In the genomic region with DNA sequence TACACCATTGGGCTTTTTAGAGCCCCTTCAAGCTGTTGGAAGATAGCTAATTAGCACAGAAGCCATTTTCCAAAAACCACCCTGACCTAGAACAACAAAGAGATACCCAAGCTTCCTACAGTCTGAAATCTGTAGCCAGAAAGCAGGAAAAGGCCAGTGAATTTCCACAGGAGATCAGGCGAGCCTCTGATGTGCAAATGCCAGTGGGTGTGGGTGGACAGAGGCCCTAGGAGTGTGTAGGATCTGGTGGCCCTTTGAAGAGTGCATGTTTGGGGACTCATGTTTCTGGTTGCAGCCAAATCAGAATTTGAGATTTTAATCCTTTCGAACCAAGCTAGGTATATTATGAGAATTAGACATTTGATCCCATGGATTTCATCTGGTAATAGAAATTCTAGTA, we compare ENCODE assay signal across 14 mouse cellular contexts.
DNase-seq lines count a peak whose midpoint lies in the region; ATAC-seq and TF ChIP-seq lines count a peak whose summit lies in the region.
"Had no signal": no experiment of that assay in that cellular context is flagged by ENCODE, and none has a peak within 500 bp of the region (broad histone marks: within the 10 kb centered on the region; RNA-seq: fewer than 3 reads in every experiment).

No protein-coding gene starts in this region.

- H3K27ac ChIP-seq in embryonic facial prominence, embryonic 10.5 days (replicated peaks), result peak overlapping the region; percentile 67
- H3K27ac ChIP-seq in hindbrain, embryonic 11.5 days (ENCODE audit: low read depth, low read length), result peak overlapping the region; percentile 31; the same call in 1 of the 2 replicates
- peak overlapping the region; percentile 69 for H3K27ac ChIP-seq in midbrain, embryonic 14.5 days (replicated peaks; ENCODE audit: low read depth, low read length)
- H3K27ac ChIP-seq in liver, postnatal 0 days (ENCODE audit: low read depth), result no peak overlapping the region
- H3K27ac ChIP-seq: liver, embryonic 12.5 days had no signal

- DNase-seq in cerebellum, adult 18-20 months, result no peak
- no peak for DNase-seq in embryonic facial prominence, embryonic 10.5 days (ENCODE audit: low spot score)
- no peak for DNase-seq in hindbrain, embryonic 11.5 days (ENCODE audit: low spot score)
- DNase-seq in midbrain, embryonic 14.5 days, result peak; percentile 24
- DNase-seq in liver, postnatal 0 days, result no peak
- DNase-seq in kidney, postnatal 36 days, result no peak
- DNase-seq in thymus, adult 18-20 months, result no peak
- DNase-seq: gastrocnemius, postnatal 25 days; lung, postnatal 14 days; right cerebral cortex, postnatal 14 days; thymus, adult 2 months had no signal

- H3K36me3 ChIP-seq in embryonic facial prominence, embryonic 10.5 days (replicated peaks), result peaks cover 13% of the 10 kb centered on the region
- H3K36me3 ChIP-seq in hindbrain, embryonic 11.5 days (ENCODE audit: control insufficient read depth, insufficient read depth, low read length), result no peaks in the 10 kb centered on the region
- H3K36me3 ChIP-seq in midbrain, embryonic 14.5 days (ENCODE audit: control insufficient read depth, insufficient read depth, low read length), result no peaks in the 10 kb centered on the region
- no peaks in the 10 kb centered on the region for H3K36me3 ChIP-seq in liver, postnatal 0 days (replicated peaks; ENCODE audit: insufficient read depth, low read length)
- H3K36me3 ChIP-seq: heart, embryonic 12.5 days; liver, embryonic 12.5 days had no signal

- TF ChIP-seq EP300 in liver, postnatal 0 days (IDR thresholded peaks at IDR 0.05; ENCODE audit: low read depth), result no peak

- no peaks in the 10 kb centered on the region for H3K27me3 ChIP-seq in embryonic facial prominence, embryonic 10.5 days (replicated peaks; ENCODE audit: low read depth, poor library complexity, severe bottlenecking)
- no peaks in the 10 kb centered on the region for H3K27me3 ChIP-seq in hindbrain, embryonic 11.5 days (ENCODE audit: control insufficient read depth, insufficient read depth, low read length)
- no peaks in the 10 kb centered on the region for H3K27me3 ChIP-seq in midbrain, embryonic 14.5 days (ENCODE audit: control insufficient read depth, insufficient read depth, low read length)
- H3K27me3 ChIP-seq in liver, postnatal 0 days (ENCODE audit: insufficient read depth, low read length), result no peaks in the 10 kb centered on the region
- H3K27me3 ChIP-seq: heart, embryonic 12.5 days; liver, embryonic 12.5 days had no signal

- H3K9ac ChIP-seq in hindbrain, embryonic 11.5 days (ENCODE audit: low read depth, low read length), result no peak overlapping the region
- no peak overlapping the region for H3K9ac ChIP-seq in midbrain, embryonic 14.5 days (replicated peaks; ENCODE audit: low read length)
- H3K9ac ChIP-seq in liver, postnatal 0 days (replicated peaks), result no peak overlapping the region
- H3K9ac ChIP-seq: heart, embryonic 12.5 days; liver, embryonic 12.5 days had no signal

- H3K4me2 ChIP-seq in hindbrain, embryonic 11.5 days (replicated peaks; ENCODE audit: low read depth, low read length), result no peak overlapping the region
- no peak overlapping the region for H3K4me2 ChIP-seq in midbrain, embryonic 14.5 days (ENCODE audit: low read length)
- no peak overlapping the region for H3K4me2 ChIP-seq in liver, postnatal 0 days (ENCODE audit: low read depth, low read length)
- H3K4me2 ChIP-seq: heart, embryonic 12.5 days; liver, embryonic 12.5 days had no signal

- H3K4me3 ChIP-seq in embryonic facial prominence, embryonic 10.5 days, result no peak overlapping the region
- no peak overlapping the region for H3K4me3 ChIP-seq in hindbrain, embryonic 11.5 days (ENCODE audit: low read depth, low read length)
- H3K4me3 ChIP-seq in midbrain, embryonic 14.5 days (replicated peaks; ENCODE audit: low read depth, low read length), result no peak overlapping the region
- no peak overlapping the region for H3K4me3 ChIP-seq in liver, postnatal 0 days (ENCODE audit: low read depth, low read length)
- H3K4me3 ChIP-seq: heart, embryonic 12.5 days; liver, embryonic 12.5 days had no signal

- ATAC-seq in cerebellum, adult (ENCODE audit: insufficient number of reproducible peaks, low FRiP score, low TSS enrichment), result peak; percentile 46; the same call in 1 of the 2 replicates
- no peak for ATAC-seq in hindbrain, embryonic 11.5 days (ENCODE audit: low FRiP score)
- ATAC-seq in midbrain, embryonic 14.5 days (ENCODE audit: low FRiP score, low TSS enrichment), result peak; percentile 59; the same call in 1 of the 2 replicates
- ATAC-seq in liver, postnatal 0 days, result no peak
- ATAC-seq: liver, embryonic 12.5 days had no signal

- no peak for TF ChIP-seq CTCF in liver, postnatal 0 days (IDR thresholded peaks at IDR 0.05; ENCODE audit: low read depth)

- 45% methylated on average over 2 of the region's 2 CpGs for WGBS in embryonic facial prominence, embryonic 10.5 days
- 69% methylated on average over 2 of the region's 2 CpGs for WGBS in hindbrain, embryonic 11.5 days
- WGBS in midbrain, embryonic 14.5 days, result 33% methylated on average over 2 of the region's 2 CpGs
- 79% methylated on average over 2 of the region's 2 CpGs for WGBS in liver, postnatal 0 days (ENCODE audit: insufficient replicate concordance)

- H3K4me1 ChIP-seq in embryonic facial prominence, embryonic 10.5 days, result peaks cover 47% of the 10 kb centered on the region
- no peaks in the 10 kb centered on the region for H3K4me1 ChIP-seq in hindbrain, embryonic 11.5 days (replicated peaks; ENCODE audit: control insufficient read depth, insufficient read depth, low read length)
- peaks cover 14% of the 10 kb centered on the region for H3K4me1 ChIP-seq in midbrain, embryonic 14.5 days (ENCODE audit: control insufficient read depth, insufficient read depth, low read length)
- no peaks in the 10 kb centered on the region for H3K4me1 ChIP-seq in liver, postnatal 0 days (ENCODE audit: insufficient read depth)

- H3K9me3 ChIP-seq in embryonic facial prominence, embryonic 10.5 days, result no peaks in the 10 kb centered on the region
- H3K9me3 ChIP-seq in hindbrain, embryonic 11.5 days (ENCODE audit: control insufficient read depth, low read length), result no peaks in the 10 kb centered on the region
- no peaks in the 10 kb centered on the region for H3K9me3 ChIP-seq in midbrain, embryonic 14.5 days (ENCODE audit: control insufficient read depth, low read length)
- H3K9me3 ChIP-seq in liver, postnatal 0 days (ENCODE audit: low read length), result no peaks in the 10 kb centered on the region
- H3K9me3 ChIP-seq: heart, embryonic 12.5 days; liver, embryonic 12.5 days had no signal

Comparison
In these comparisons a context has a peak if more than half of its experiments do, and no peak if none do; other contexts are left out.
1. ATAC-seq: peak in cerebellum, adult (single experiment) and midbrain, embryonic 14.5 days (single experiment); none in hindbrain, embryonic 11.5 days (single experiment) and liver, postnatal 0 days (single experiment).